Mouse (Mus musculus) cerebellum, postnatal 36 days (tissue): ENCODE results near the gene Ube2g1.
"Not testable (repeated sequence)": the region's sequence is repeated elsewhere in the genome, so short reads cannot be mapped to it uniquely, and the experiment has no call there.

Experiments
- DNase-seq, 2 experiments: peaks; one replicate each; pipeline ENCODE4 v3.0.0; 2021 to 2022; ENCODE audit warnings: mixed read lengths in 2 of 2

Ube2g1 gene

GRCm38 (mm10) chr11:72695025-72695424 lies 87.9 kb downstream of the Ube2g1 start:
- DNase-seq = no peak

GRCm38 (mm10) chr11:72696368-72696971 lies 89.4 kb downstream of the Ube2g1 start:
- no peak for DNase-seq

GRCm38 (mm10) chr11:72697323-72697722 lies 90.2 kb downstream of the Ube2g1 start:
- no peak for DNase-seq

GRCm38 (mm10) chr11:72705111-72705510 lies 98.0 kb downstream of the Ube2g1 start:
- not testable (repeated sequence) for DNase-seq

GRCm38 (mm10) chr11:72712721-72713120 lies 105.6 kb downstream of the Ube2g1 start:
- DNase-seq = no peak

- DNase-seq = no peak
Observed at GRCm38 (mm10) chr11:72718161-72718560, 111.1 kb downstream of the Ube2g1 start.

- DNase-seq = no peak
Observed at GRCm38 (mm10) chr11:72723165-72723564, 116.1 kb downstream of the Ube2g1 start.

- DNase-seq = peak; percentile 15 to 40
Observed at GRCm38 (mm10) chr11:72723871-72724270, 116.8 kb downstream of the Ube2g1 start.

- DNase-seq = no peak
Observed at GRCm38 (mm10) chr11:72726023-72726422, 118.9 kb downstream of the Ube2g1 start.

- DNase-seq = no peak
Observed at GRCm38 (mm10) chr11:72733736-72734135, 126.7 kb downstream of the Ube2g1 start.

GRCm38 (mm10) chr11:72734840-72735518 lies 127.9 kb downstream of the Ube2g1 start:
- DNase-seq = no peak

- no peak for DNase-seq
Observed at GRCm38 (mm10) chr11:72735519-72735860, 128.4 kb downstream of the Ube2g1 start.
